ENCODE assay signal across 20 mouse cellular contexts in the genomic region with DNA sequence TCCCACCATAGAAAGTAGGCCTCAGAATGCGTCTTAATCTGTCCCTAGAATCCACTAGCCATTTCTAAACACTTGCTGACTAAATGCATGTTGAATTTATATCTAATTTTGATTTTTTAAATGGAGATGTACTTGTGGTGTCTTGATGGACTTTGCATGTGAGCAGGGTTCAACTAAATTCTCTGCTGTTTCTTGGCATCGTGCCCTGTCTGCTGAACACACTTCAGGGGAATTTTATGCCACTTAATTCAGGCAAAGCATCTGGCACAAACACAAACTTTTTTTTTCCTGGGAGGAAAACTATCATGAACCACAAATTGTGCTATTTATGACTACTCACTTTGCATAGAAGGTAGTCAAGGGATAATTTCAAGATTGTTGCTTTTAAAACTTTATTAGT.
DNase-seq lines count a peak whose midpoint lies in the region; ATAC-seq and TF ChIP-seq lines count a peak whose summit lies in the region.
"Had no signal": no experiment of that assay in that cellular context is flagged by ENCODE, and none has a peak within 500 bp of the region (broad histone marks: within the 10 kb centered on the region; RNA-seq: fewer than 3 reads in every experiment).

No protein-coding gene starts in this region.

- H3K27ac ChIP-seq in kidney, embryonic 15.5 days: no peak overlapping the region
- H3K27ac ChIP-seq in midbrain, embryonic 14.5 days (replicated peaks; ENCODE audit: low read depth, low read length): no peak overlapping the region
- H3K27ac ChIP-seq in midbrain, embryonic 16.5 days (ENCODE audit: low read length): no peak overlapping the region
- no peak overlapping the region for H3K27ac ChIP-seq in heart, embryonic 11.5 days (ENCODE audit: low read depth, low read length)
- H3K27ac ChIP-seq: forebrain, embryonic 13.5 days; heart, embryonic 15.5 days; intestine, embryonic 15.5 days; left cerebral cortex, adult 2 months; limb, embryonic 13.5 days; liver, embryonic 15.5 days; macrophage; midbrain, embryonic 12.5 days had no signal

- no peaks in the 10 kb centered on the region for H3K27me3 ChIP-seq in kidney, embryonic 15.5 days
- H3K27me3 ChIP-seq in midbrain, embryonic 14.5 days (ENCODE audit: control insufficient read depth, insufficient read depth, low read length): no peaks in the 10 kb centered on the region
- H3K27me3 ChIP-seq in midbrain, embryonic 16.5 days (ENCODE audit: control insufficient read depth, insufficient read depth, low read depth, low read length): no peaks in the 10 kb centered on the region
- H3K27me3 ChIP-seq in heart, embryonic 11.5 days (ENCODE audit: control insufficient read depth, insufficient read depth, low read length): no peaks in the 10 kb centered on the region
- H3K27me3 ChIP-seq: forebrain, embryonic 13.5 days; heart, embryonic 15.5 days; intestine, embryonic 15.5 days; limb, embryonic 13.5 days; liver, embryonic 15.5 days; midbrain, embryonic 12.5 days had no signal

- no peak overlapping the region for H3K9ac ChIP-seq in kidney, embryonic 15.5 days
- H3K9ac ChIP-seq in midbrain, embryonic 14.5 days (replicated peaks; ENCODE audit: low read length): no peak overlapping the region
- no peak overlapping the region for H3K9ac ChIP-seq in midbrain, embryonic 16.5 days (ENCODE audit: low read depth, low read length)
- H3K9ac ChIP-seq in heart, embryonic 11.5 days (ENCODE audit: low read depth, low read length): no peak overlapping the region
- H3K9ac ChIP-seq: forebrain, embryonic 13.5 days; heart, embryonic 15.5 days; intestine, embryonic 15.5 days; limb, embryonic 13.5 days; liver, embryonic 15.5 days; midbrain, embryonic 12.5 days had no signal

- no peak for TF ChIP-seq POLR2A in brain, embryonic 14.5 days (IDR thresholded peaks at IDR 0.05; ENCODE audit: borderline replicate concordance, extremely low read depth, insufficient read depth, insufficient read length, poor library complexity, severe bottlenecking)

- TF ChIP-seq CTCF in brain, embryonic 14.5 days (IDR thresholded peaks at IDR 0.05; ENCODE audit: borderline replicate concordance, extremely low read depth, insufficient read depth, insufficient read length): no peak

- peak; percentile 24 for DNase-seq in kidney, adult 11 months
- peak; percentile 29 for DNase-seq in midbrain, embryonic 14.5 days
- DNase-seq in brain, embryonic 14.5 days (ENCODE audit: low read depth): peak; percentile 53
- peak; percentile 4 to 12 for DNase-seq in kidney, postnatal 4 days
- DNase-seq: adrenal gland, adult 8-10 months; cerebellum, adult 18-20 months; thymus, postnatal 36 days had no signal

- 71% methylated on average over 2 of the region's 2 CpGs for WGBS in kidney, embryonic 15.5 days
- 78% methylated on average over 2 of the region's 2 CpGs for WGBS in midbrain, embryonic 14.5 days
- 69% methylated on average over 2 of the region's 2 CpGs for WGBS in midbrain, embryonic 16.5 days
- WGBS in heart, embryonic 11.5 days (ENCODE audit: insufficient replicate concordance): 71% methylated on average over 2 of the region's 2 CpGs

- no peaks in the 10 kb centered on the region for H3K9me3 ChIP-seq in kidney, embryonic 15.5 days (replicated peaks)
- no peaks in the 10 kb centered on the region for H3K9me3 ChIP-seq in midbrain, embryonic 14.5 days (ENCODE audit: control insufficient read depth, low read length)
- H3K9me3 ChIP-seq in midbrain, embryonic 16.5 days (replicated peaks; ENCODE audit: control insufficient read depth, low read length, poor library complexity, severe bottlenecking): no peaks in the 10 kb centered on the region
- H3K9me3 ChIP-seq in heart, embryonic 11.5 days (replicated peaks; ENCODE audit: control insufficient read depth, low read length): no peaks in the 10 kb centered on the region
- H3K9me3 ChIP-seq: forebrain, embryonic 13.5 days; G1E; heart, embryonic 15.5 days; intestine, embryonic 15.5 days; limb, embryonic 13.5 days; liver, embryonic 15.5 days; midbrain, embryonic 12.5 days had no signal

- H3K36me3 ChIP-seq in kidney, embryonic 15.5 days: no peaks in the 10 kb centered on the region
- H3K36me3 ChIP-seq in midbrain, embryonic 14.5 days (ENCODE audit: control insufficient read depth, insufficient read depth, low read length): no peaks in the 10 kb centered on the region
- H3K36me3 ChIP-seq in midbrain, embryonic 16.5 days (ENCODE audit: control insufficient read depth, insufficient read depth, low read length): no peaks in the 10 kb centered on the region
- no peaks in the 10 kb centered on the region for H3K36me3 ChIP-seq in heart, embryonic 11.5 days (ENCODE audit: control insufficient read depth, insufficient read depth, low read length)
- H3K36me3 ChIP-seq: G1E; heart, embryonic 15.5 days; intestine, embryonic 15.5 days; limb, embryonic 13.5 days; liver, embryonic 15.5 days; midbrain, embryonic 12.5 days had no signal

- H3K4me2 ChIP-seq in kidney, embryonic 15.5 days: no peak overlapping the region
- H3K4me2 ChIP-seq in midbrain, embryonic 14.5 days (ENCODE audit: low read length): no peak overlapping the region
- no peak overlapping the region for H3K4me2 ChIP-seq in midbrain, embryonic 16.5 days (ENCODE audit: low read length)
- H3K4me2 ChIP-seq in heart, embryonic 11.5 days: no peak overlapping the region
- H3K4me2 ChIP-seq: forebrain, embryonic 13.5 days; heart, embryonic 15.5 days; intestine, embryonic 15.5 days; limb, embryonic 13.5 days; liver, embryonic 15.5 days; midbrain, embryonic 12.5 days had no signal

- no peak for ATAC-seq in kidney, embryonic 15.5 days (replicated peaks; ENCODE audit: low FRiP score)
- ATAC-seq in midbrain, embryonic 14.5 days (ENCODE audit: low FRiP score, low TSS enrichment): no peak
- no peak for ATAC-seq in midbrain, embryonic 16.5 days
- no peak for ATAC-seq in heart, embryonic 11.5 days (replicated peaks; ENCODE audit: insufficient number of reproducible peaks, low FRiP score, low TSS enrichment)
- ATAC-seq: CD4-positive, CD25-positive, alpha-beta regulatory T cell, adult 4 months; forebrain, embryonic 13.5 days; intestine, embryonic 15.5 days had no signal

- H3K4me3 ChIP-seq in kidney, embryonic 15.5 days (replicated peaks): no peak overlapping the region
- H3K4me3 ChIP-seq in midbrain, embryonic 14.5 days (replicated peaks; ENCODE audit: low read depth, low read length): no peak overlapping the region
- no peak overlapping the region for H3K4me3 ChIP-seq in midbrain, embryonic 16.5 days (ENCODE audit: low read depth, low read length)
- no peak overlapping the region for H3K4me3 ChIP-seq in heart, embryonic 11.5 days (ENCODE audit: low read depth, low read length)
- H3K4me3 ChIP-seq: forebrain, embryonic 13.5 days; heart, embryonic 15.5 days; intestine, embryonic 15.5 days; left cerebral cortex, adult 2 months; limb, embryonic 13.5 days; liver, embryonic 15.5 days; midbrain, embryonic 12.5 days had no signal

- no peaks in the 10 kb centered on the region for H3K4me1 ChIP-seq in kidney, embryonic 15.5 days
- no peaks in the 10 kb centered on the region for H3K4me1 ChIP-seq in midbrain, embryonic 14.5 days (ENCODE audit: control insufficient read depth, insufficient read depth, low read length)
- H3K4me1 ChIP-seq in midbrain, embryonic 16.5 days (ENCODE audit: control insufficient read depth, insufficient read depth, low read length): no peaks in the 10 kb centered on the region
- no peaks in the 10 kb centered on the region for H3K4me1 ChIP-seq in heart, embryonic 11.5 days (ENCODE audit: control insufficient read depth, insufficient read depth, low read length)
- H3K4me1 ChIP-seq: forebrain, embryonic 13.5 days; heart, embryonic 15.5 days; intestine, embryonic 15.5 days; liver, embryonic 15.5 days; midbrain, embryonic 12.5 days had no signal
